Mouse (Mus musculus) spleen, adult 2 months (tissue): ENCODE measurements around the gene Zdhhc7. TPM values are rescaled to one million over a fixed set of nuclear protein-coding genes. Genes with fewer than 3 reads are reported as not detected.

ENCODE experiments used
- DNase-seq, 2 experiments: peaks; one replicate each; pipeline versions ENCODE4 v3.0.0 to v3.0.0-alpha.2; 2012 to 2021; ENCODE audit warnings: low spot score in 2 of 2, low read depth in 1 of 2
- H3K27ac ChIP-seq: fragments of 200-500 bp; 2 replicates; pipeline ENCODE4 v1.5.1; 2012; ENCODE audit warnings: low read length, inconsistent platforms; ENCODE audit not compliant: insufficient read depth
- H3K27me3 ChIP-seq: fragments of 200-500 bp; 2 replicates; pipeline ENCODE4 v1.6.1; 2012; ENCODE audit warnings: mild to moderate bottlenecking, moderate library complexity, low read length, inconsistent platforms; ENCODE audit not compliant: control insufficient read depth, insufficient read depth
- H3K36me3 ChIP-seq: fragments of 200-500 bp; 2 replicates; pipeline ENCODE4 v1.6.1; 2012; ENCODE audit warnings: mild to moderate bottlenecking, low read length, inconsistent platforms; ENCODE audit not compliant: control insufficient read depth, insufficient read depth
- H3K4me1 ChIP-seq: fragments of 200-500 bp; 2 replicates; pipeline ENCODE4 v1.6.1; 2011; ENCODE audit warnings: inconsistent platforms; ENCODE audit not compliant: control insufficient read depth, insufficient read depth, insufficient read length
- H3K4me3 ChIP-seq: fragments of 200-500 bp; 2 replicates; pipeline ENCODE4 v1.5.1; 2011; ENCODE audit warnings: mild to moderate bottlenecking, inconsistent platforms; ENCODE audit not compliant: insufficient read depth, insufficient read length; ENCODE audit errors: extremely low read depth
- CTCF ChIP-seq: fragments of 200-500 bp; IDR thresholded peaks from 2 replicates; pipeline ENCODE4 v1.5.1; 2011; ENCODE audit warnings: mild to moderate bottlenecking, inconsistent platforms; ENCODE audit not compliant: insufficient read depth, insufficient read length, insufficient replicate concordance; ENCODE audit errors: extremely low read depth
- POLR2A ChIP-seq: fragments of 200-500 bp; IDR thresholded peaks from 2 replicates; pipeline ENCODE4 v1.6.1; 2011; ENCODE audit warnings: low read depth, low read length, inconsistent platforms
- WGBS: fragments of 180-500 bp; shearing (Covaris S2); methylation state at CpG from one replicate; pipeline ENCODE4 v1.1.7; 2018; 5-methylcytosine and 5-hydroxymethylcytosine counted together
- polyA plus RNA-seq: library from polyadenylated mRNA; depleted of rRNA; stranded (reverse); fragments of >200 nt; gene quantifications from 2 replicates; pipeline ENCODE4 v1.2.3, GENCODE M21; 2012

Zdhhc7 gene
- polyA plus RNA-seq, 1 experiment = 45.8 TPM

DNA sequence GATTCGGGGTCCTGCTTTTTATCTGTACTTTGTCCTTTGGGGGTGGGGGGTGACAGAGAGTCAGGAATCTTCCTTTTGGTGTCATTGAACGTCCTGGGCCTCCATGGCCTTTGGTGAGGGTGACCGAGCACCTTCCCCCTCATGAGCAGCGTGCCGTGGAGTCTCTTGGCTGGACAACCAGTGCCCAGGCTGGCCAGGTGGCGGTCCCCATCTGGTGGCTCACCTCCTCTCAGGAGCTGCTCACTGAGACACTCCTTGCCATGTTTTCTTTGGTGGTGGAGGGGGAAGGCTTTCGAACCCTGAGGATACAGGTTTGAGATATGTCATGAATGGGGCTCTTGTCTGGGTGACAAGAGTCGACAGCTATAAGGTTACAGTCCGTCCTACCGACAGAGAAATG lies 50.9 kb downstream of the Zdhhc7 start:
- WGBS = 27% methylated on average over 10 of the region's 10 CpGs
- no peaks in the 10 kb centered on the region for H3K36me3 ChIP-seq
- no peak overlapping the region for H3K4me3 ChIP-seq
- no peak for TF ChIP-seq POLR2A
- TF ChIP-seq CTCF = no peak
- H3K27me3 ChIP-seq = no peaks in the 10 kb centered on the region
- H3K27ac ChIP-seq = no peak overlapping the region
- peaks cover 11% of the 10 kb centered on the region; the same call in 1 of the 2 replicates for H3K4me1 ChIP-seq
- DNase-seq = no peak

DNA sequence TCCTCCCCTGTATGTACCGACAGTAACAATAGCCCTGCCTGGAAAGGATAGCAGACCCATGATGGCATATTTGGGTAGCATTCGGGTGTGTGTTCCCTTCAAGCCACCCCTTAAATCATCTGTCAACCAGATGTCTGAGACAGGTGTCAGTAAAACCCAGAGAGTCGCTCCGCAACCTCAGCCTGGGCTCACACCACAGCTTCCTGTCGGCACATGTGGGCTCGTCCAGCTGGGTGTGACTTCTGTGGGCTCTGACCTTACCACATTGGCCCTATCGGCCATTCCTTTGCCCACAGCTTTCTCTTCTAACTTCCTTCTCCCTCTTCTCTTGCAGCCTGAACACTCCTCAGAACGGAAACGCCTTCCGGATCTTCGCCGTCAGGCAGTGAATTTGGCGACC lies 51.3 kb downstream of the Zdhhc7 start:
- no peaks in the 10 kb centered on the region for H3K36me3 ChIP-seq
- H3K4me1 ChIP-seq = peaks cover 11% of the 10 kb centered on the region; the same call in 1 of the 2 replicates
- DNase-seq = peak in 1 of 2 experiments; percentile 28
- WGBS = 11% methylated on average over 13 of the region's 13 CpGs
- no peak overlapping the region for H3K27ac ChIP-seq
- H3K27me3 ChIP-seq = no peaks in the 10 kb centered on the region
- H3K4me3 ChIP-seq = no peak overlapping the region
- TF ChIP-seq POLR2A (no peak), CTCF (no peak)

DNA sequence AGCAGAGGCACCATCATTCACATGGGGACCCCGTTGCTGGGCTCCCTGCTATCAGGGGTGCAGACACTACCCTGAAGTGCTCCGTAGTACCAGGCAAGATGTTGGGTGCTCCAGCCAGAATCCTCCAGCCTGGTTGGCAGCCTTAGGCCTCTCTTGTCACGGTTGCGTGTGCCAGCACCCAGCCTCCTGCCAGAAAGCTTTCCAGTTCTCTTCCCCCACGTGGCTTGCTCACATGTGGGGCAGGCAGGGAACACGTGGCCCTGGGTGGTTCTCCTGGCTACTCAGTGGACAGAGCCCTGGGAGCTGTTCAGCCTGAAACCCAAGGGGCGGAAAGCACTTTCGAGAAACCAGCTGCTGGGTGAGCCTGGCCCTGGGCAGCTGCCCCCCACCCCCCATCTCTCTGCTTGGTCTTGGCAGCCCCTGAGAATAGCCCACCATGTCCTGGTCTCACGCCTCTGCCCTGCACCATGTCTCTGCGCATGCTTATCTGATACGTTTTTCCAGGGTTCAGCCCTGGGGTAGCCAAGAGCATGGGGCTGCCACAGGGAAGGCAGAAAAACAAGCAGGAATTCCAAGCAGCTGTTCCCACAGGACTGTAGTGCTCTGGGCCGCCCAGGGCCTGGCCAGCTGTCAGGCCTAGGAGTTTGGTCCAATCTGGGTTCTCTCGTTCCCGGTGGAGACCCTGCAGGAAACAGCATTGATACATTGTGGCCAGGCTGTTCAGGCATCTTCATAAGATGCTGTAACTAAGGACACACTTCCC lies 54.8 kb downstream of the Zdhhc7 start:
- H3K4me3 ChIP-seq = no peak overlapping the region
- no peak for DNase-seq
- no peaks in the 10 kb centered on the region for H3K27me3 ChIP-seq
- H3K4me1 ChIP-seq = peaks cover 11% of the 10 kb centered on the region; the same call in 1 of the 2 replicates
- 82% methylated on average over 14 of the region's 14 CpGs for WGBS
- no peaks in the 10 kb centered on the region for H3K36me3 ChIP-seq
- TF ChIP-seq CTCF = no peak
- TF ChIP-seq POLR2A = no peak
- H3K27ac ChIP-seq = peak overlapping the region; percentile 47

DNA sequence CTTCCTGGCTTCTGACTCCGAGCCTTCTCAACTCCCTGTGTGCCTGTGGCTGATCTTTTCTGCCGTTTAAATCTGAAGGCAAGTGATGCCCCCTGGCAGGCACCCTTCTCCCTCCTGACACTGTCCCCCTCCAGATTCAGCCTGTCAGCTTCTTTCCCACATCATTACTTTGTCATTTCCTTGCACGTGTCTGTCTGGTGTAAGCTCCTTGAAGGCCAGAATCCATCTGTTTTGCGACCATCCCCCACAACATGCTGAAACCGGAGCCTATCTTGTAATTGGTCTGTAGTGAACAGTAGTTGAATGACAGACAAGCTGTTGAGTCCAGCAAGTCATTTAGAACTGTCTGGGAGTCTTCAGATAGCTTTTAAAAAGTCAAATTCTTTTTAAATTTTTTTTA lies 55.8 kb downstream of the Zdhhc7 start:
- 72% methylated on average over 5 of the region's 5 CpGs for WGBS
- no peak for DNase-seq
- H3K4me3 ChIP-seq = no peak overlapping the region
- H3K27me3 ChIP-seq = no peaks in the 10 kb centered on the region
- H3K4me1 ChIP-seq = peaks cover 11% of the 10 kb centered on the region; the same call in 1 of the 2 replicates
- H3K27ac ChIP-seq = no peak overlapping the region
- TF ChIP-seq POLR2A (no peak), CTCF (no peak)
- no peaks in the 10 kb centered on the region for H3K36me3 ChIP-seq

DNA sequence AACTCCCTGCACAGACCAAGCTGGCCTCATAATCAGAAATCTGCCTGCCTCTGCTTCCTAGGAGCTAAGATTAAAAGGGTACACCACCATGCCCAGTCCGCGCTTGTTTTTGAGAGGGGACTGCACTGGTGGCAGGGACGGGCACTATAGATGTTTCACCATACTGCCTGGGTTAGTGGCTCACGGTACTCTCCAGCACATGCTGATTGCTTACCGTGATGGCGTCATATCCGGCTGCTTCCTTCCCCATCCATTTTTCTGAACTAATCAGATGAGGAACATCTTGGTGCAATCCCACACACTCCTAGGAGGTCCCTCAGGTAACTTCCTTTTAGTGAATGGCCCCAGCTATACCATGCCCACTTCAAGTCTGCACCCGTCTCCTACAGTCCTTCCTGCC lies 56.4 kb downstream of the Zdhhc7 start:
- no peak for TF ChIP-seq CTCF
- TF ChIP-seq POLR2A = no peak
- Histone ChIP-seq H3K36me3 (no peaks in the 10 kb centered on the region), H3K27ac (no peak overlapping the region), H3K27me3 (no peaks in the 10 kb centered on the region), H3K4me1 (peaks cover 6% of the 10 kb centered on the region; the same call in 1 of the 2 replicates), H3K4me3 (no peak overlapping the region)
- 86% methylated on average over 8 of the region's 8 CpGs for whole genome bisulfite sequencing
- DNase-seq = no peak

DNA sequence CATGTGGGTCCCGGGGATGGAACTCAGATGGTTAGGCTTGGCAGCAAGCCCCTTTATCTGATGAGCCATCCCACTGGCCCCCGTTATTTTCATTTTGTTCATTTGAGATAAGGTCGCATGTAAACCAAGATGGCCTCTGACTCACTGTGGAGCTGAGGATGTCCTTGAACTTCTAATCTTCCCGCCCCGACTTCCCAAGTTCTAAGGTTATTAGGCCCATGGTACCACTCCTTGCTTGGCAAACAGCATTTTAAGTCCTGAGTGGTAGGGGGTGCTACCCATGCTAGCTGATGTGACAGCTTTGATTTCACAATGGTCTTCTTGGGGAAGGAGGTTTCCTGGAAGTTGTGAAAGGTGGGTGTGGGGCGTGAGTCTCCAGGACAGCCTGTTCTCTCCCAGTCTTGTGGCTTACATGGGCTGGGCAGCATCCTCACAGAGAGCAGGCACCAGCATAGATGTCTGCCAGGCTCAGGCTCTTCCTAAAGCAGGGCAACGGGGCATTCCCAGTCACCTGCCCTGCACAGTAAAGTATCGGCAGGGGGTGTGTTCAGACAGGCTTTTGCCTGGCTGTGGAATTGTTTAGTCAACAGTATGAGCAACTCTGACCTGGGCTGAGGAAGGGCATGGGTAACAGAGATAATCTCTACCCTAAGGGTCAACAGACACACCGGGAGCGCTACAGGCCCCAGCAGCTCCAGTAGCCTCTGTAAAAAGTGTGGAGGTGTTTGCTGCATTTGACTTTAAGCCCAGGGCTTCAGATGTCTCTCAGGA lies 58.6 kb downstream of the Zdhhc7 start:
- no peak for TF ChIP-seq CTCF
- TF ChIP-seq POLR2A = no peak
- no peak overlapping the region for H3K27ac ChIP-seq
- WGBS = 77% methylated on average over 10 of the region's 10 CpGs
- no peaks in the 10 kb centered on the region for H3K4me1 ChIP-seq
- DNase-seq = no peak
- no peaks in the 10 kb centered on the region for H3K36me3 ChIP-seq
- no peaks in the 10 kb centered on the region for H3K27me3 ChIP-seq
- H3K4me3 ChIP-seq = no peak overlapping the region
